Mouse (Mus musculus) spleen, adult 2 months (tissue): ENCODE measurements around the gene BC003965. TPM values are rescaled to one million over a fixed set of nuclear protein-coding genes. Genes with fewer than 3 reads are reported as not detected.

Source experiments
- DNase-seq, 2 experiments: peaks; one replicate each; pipeline versions ENCODE4 v3.0.0 to v3.0.0-alpha.2; 2012 to 2021; ENCODE audit warnings: low spot score in 2 of 2, low read depth in 1 of 2
- H3K27ac ChIP-seq: fragments of 200-500 bp; 2 replicates; pipeline ENCODE4 v1.5.1; 2012; ENCODE audit warnings: low read length, inconsistent platforms; ENCODE audit not compliant: insufficient read depth
- H3K27me3 ChIP-seq: fragments of 200-500 bp; 2 replicates; pipeline ENCODE4 v1.6.1; 2012; ENCODE audit warnings: mild to moderate bottlenecking, moderate library complexity, low read length, inconsistent platforms; ENCODE audit not compliant: control insufficient read depth, insufficient read depth
- H3K36me3 ChIP-seq: fragments of 200-500 bp; 2 replicates; pipeline ENCODE4 v1.6.1; 2012; ENCODE audit warnings: mild to moderate bottlenecking, low read length, inconsistent platforms; ENCODE audit not compliant: control insufficient read depth, insufficient read depth
- H3K4me1 ChIP-seq: fragments of 200-500 bp; 2 replicates; pipeline ENCODE4 v1.6.1; 2011; ENCODE audit warnings: inconsistent platforms; ENCODE audit not compliant: control insufficient read depth, insufficient read depth, insufficient read length
- H3K4me3 ChIP-seq: fragments of 200-500 bp; 2 replicates; pipeline ENCODE4 v1.5.1; 2011; ENCODE audit warnings: mild to moderate bottlenecking, inconsistent platforms; ENCODE audit not compliant: insufficient read depth, insufficient read length; ENCODE audit errors: extremely low read depth
- CTCF ChIP-seq: fragments of 200-500 bp; IDR thresholded peaks from 2 replicates; pipeline ENCODE4 v1.5.1; 2011; ENCODE audit warnings: mild to moderate bottlenecking, inconsistent platforms; ENCODE audit not compliant: insufficient read depth, insufficient read length, insufficient replicate concordance; ENCODE audit errors: extremely low read depth
- POLR2A ChIP-seq: fragments of 200-500 bp; IDR thresholded peaks from 2 replicates; pipeline ENCODE4 v1.6.1; 2011; ENCODE audit warnings: low read depth, low read length, inconsistent platforms
- WGBS: fragments of 180-500 bp; shearing (Covaris S2); methylation state at CpG from one replicate; pipeline ENCODE4 v1.1.7; 2018; 5-methylcytosine and 5-hydroxymethylcytosine counted together
- polyA plus RNA-seq: library from polyadenylated mRNA; depleted of rRNA; stranded (reverse); fragments of >200 nt; gene quantifications from 2 replicates; pipeline ENCODE4 v1.2.3, GENCODE M21; 2012; rRNA removed

The BC003965 gene
- polyA plus RNA-seq, 1 experiment = 9.1 TPM

DNA sequence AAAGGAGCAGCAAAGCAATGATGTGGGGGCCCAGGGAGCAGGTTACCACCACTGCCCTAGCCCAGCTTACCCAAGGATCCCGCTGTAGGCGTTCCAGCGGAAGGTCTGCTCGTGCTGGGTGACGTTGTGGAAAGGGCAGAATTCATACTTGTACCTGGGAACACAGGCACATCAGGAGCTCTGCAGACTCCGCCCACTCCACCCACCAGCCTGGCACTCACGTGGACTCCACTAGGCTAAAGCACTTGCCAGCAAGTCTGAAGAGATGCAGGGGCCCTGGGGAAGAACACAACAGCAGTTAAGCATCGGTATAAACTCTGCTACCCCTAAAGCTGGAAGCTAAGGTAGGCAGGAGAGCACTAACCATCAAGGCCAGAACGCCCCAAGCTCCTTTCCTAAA lies 51.3 kb downstream of the BC003965 start:
- Histone ChIP-seq H3K4me1 (peaks cover 4% of the 10 kb centered on the region), H3K27me3 (no peaks in the 10 kb centered on the region), H3K36me3 (peaks cover 21% of the 10 kb centered on the region), H3K27ac (no peak overlapping the region), H3K4me3 (no peak overlapping the region)
- TF ChIP-seq POLR2A (no peak), CTCF (no peak)
- WGBS = 85% methylated on average over 9 of the region's 9 CpGs
- no peak for DNase-seq

Other genes starting within 250 kb of the BC003965 start
- gene Mapk8ip3, start 247.6 kb upstream of the BC003965 start, polyA plus RNA-seq = 127 and 135 TPM in 2 replicates
- 8.6 and 10.5 TPM in 2 replicates for gene Jpt2, start 223.9 kb upstream of the BC003965 start, polyA plus RNA-seq
- gene Cramp1l, start 168.8 kb upstream of the BC003965 start, polyA plus RNA-seq = 12.6 and 15.3 TPM in 2 replicates
- 31.5 and 33.2 TPM in 2 replicates for gene Ift140, start 168.5 kb upstream of the BC003965 start, polyA plus RNA-seq
- gene Tmem204, start 101.0 kb upstream of the BC003965 start, polyA plus RNA-seq = 37.6 and 46.7 TPM in 2 replicates
- 20.7 and 22.6 TPM in 2 replicates for gene Telo2, start 68.6 kb upstream of the BC003965 start, polyA plus RNA-seq
- not detected in 2 replicates for gene Ptx4, start 63.8 kb upstream of the BC003965 start, polyA plus RNA-seq
- 27.0 and 29.9 TPM in 2 replicates for gene Clcn7, start 51.2 kb upstream of the BC003965 start, polyA plus RNA-seq
- 0.04 TPM in 1 of 2 replicates, not detected in the other for gene Ccdc154, start 22.1 kb upstream of the BC003965 start, polyA plus RNA-seq
- gene Gm38655, start 9.1 kb upstream of the BC003965 start, polyA plus RNA-seq = not detected in 2 replicates
- gene Unkl, start 3.8 kb downstream of the BC003965 start, polyA plus RNA-seq = 30.4 and 32.0 TPM in 2 replicates
- 22.4 and 25.6 TPM in 2 replicates for gene Gnptg, start 55.6 kb downstream of the BC003965 start, polyA plus RNA-seq
- 13.1 and 15.7 TPM in 2 replicates for gene Tsr3, start 55.6 kb downstream of the BC003965 start, polyA plus RNA-seq
- gene Baiap3, start 71.8 kb downstream of the BC003965 start, polyA plus RNA-seq = 23.1 and 23.8 TPM in 2 replicates
- gene Ube2i, start 90.1 kb downstream of the BC003965 start, polyA plus RNA-seq = 95.2 and 102 TPM in 2 replicates
- gene Prss34, start 113.8 kb downstream of the BC003965 start, polyA plus RNA-seq = 2.5 and 2.7 TPM in 2 replicates
- not detected in 2 replicates for gene Prss28, start 124.1 kb downstream of the BC003965 start, polyA plus RNA-seq
- gene Prss29, start 134.1 kb downstream of the BC003965 start, polyA plus RNA-seq = 0.26 and 0.32 TPM in 2 replicates
- gene Tpsab1, start 161.0 kb downstream of the BC003965 start, polyA plus RNA-seq = 0.11 TPM in 1 of 2 replicates, not detected in the other
- gene Tpsb2, start 181.8 kb downstream of the BC003965 start, polyA plus RNA-seq = 1.2 and 1.6 TPM in 2 replicates
- gene Tpsg1, start 184.7 kb downstream of the BC003965 start, polyA plus RNA-seq = 0.09 TPM in 1 of 2 replicates, not detected in the other
- 11.6 and 14.4 TPM in 2 replicates for gene Cacna1h, start 249.2 kb downstream of the BC003965 start, polyA plus RNA-seq